Mouse (Mus musculus): ENCODE measurements around the gene Cited2.

DNA sequence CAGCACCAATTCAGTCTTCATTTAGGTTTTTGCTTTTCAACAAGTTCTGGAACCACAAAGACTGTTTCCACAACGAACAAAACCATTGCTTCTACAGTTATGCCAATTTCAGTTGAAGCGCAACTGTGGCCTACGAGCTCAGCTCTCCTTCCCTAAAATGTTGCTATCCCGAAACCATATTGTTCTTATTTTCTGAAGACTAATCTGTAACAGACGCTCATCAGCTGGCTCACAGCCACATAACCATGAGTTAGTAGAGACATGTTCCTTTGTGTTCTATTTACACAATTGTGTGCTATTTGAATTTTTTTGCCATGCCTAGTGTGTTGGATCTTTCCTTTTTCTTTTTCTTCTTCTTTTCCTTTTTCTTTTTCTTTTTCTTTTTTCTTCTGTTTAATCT, 46.8 kb downstream of the Cited2 start:
- TF ChIP-seq GATA1 (IDR thresholded peaks at IDR 0.05; ENCODE audit: borderline replicate concordance, low read length): no peak
- no peak for TF ChIP-seq FLI1 (IDR thresholded peaks at IDR 0.05; ENCODE audit: low read length)

Measured in megakaryocyte, embryonic 14.5 days (primary cell).